Mouse (Mus musculus): ENCODE measurements around the gene Cln3.

- no peak for TF ChIP-seq GATA1 (IDR thresholded peaks at IDR 0.05; ENCODE audit: borderline replicate concordance, low read length)
- no peak for TF ChIP-seq FLI1 (IDR thresholded peaks at IDR 0.05; ENCODE audit: low read length)
These were observed 10.3 kb upstream of the Cln3 start for GRCm38 (mm10) chr7:126595890-126596289.

Measured in megakaryocyte, embryonic 14.5 days (primary cell).